Mouse (Mus musculus) MEL (cell line): ENCODE measurements around the gene Pdk2. TPM values are rescaled to one million over a fixed set of nuclear protein-coding genes. Genes with fewer than 3 reads are reported as not detected.

Experiments
- DNase-seq: peaks from one replicate; pipeline ENCODE4 v3.0.0; 2011; ENCODE audit warnings: low read depth, low spot score
- H3K27ac ChIP-seq: 2 replicates; pipeline ENCODE4 v1.5.1; 2012; ENCODE audit warnings: low read depth, mild to moderate bottlenecking, control low read depth, low read length, moderate library complexity; ENCODE audit not compliant: control insufficient read depth
- H3K27me3 ChIP-seq, 2 experiments: fragments of 150-350 bp in 1 of 2; sonication (generic) in 1 of 2; 2 replicates each; pipeline ENCODE4 v1.6.1; 2012; ENCODE audit warnings: low read length in 2 of 2, mild to moderate bottlenecking in 2 of 2, improper control_type of control experiment in 1 of 2, moderate library complexity in 1 of 2; ENCODE audit not compliant: insufficient read depth in 2 of 2, control insufficient read depth in 1 of 2
- H3K36me3 ChIP-seq, 2 experiments: 2 replicates each; pipeline ENCODE4 v1.6.1; 2012 to 2014; ENCODE audit warnings: low read length in 2 of 2, improper control_type of control experiment in 1 of 2, inconsistent platforms in 1 of 2, mild to moderate bottlenecking in 1 of 2; ENCODE audit not compliant: insufficient read depth in 2 of 2, control insufficient read depth in 1 of 2
- H3K4me1 ChIP-seq, 2 experiments: fragments of 150-350 bp in 1 of 2; sonication (generic) in 1 of 2; 2 replicates each; pipeline ENCODE4 v1.6.1; 2012; ENCODE audit warnings: low read length in 2 of 2, improper control_type of control experiment in 1 of 2, mild to moderate bottlenecking in 1 of 2; ENCODE audit not compliant: insufficient read depth in 2 of 2, control insufficient read depth in 1 of 2
- H3K4me3 ChIP-seq, 2 experiments: fragments of 150-350 bp in 1 of 2; sonication (generic) in 1 of 2; 2 replicates each; pipeline ENCODE4 v1.5.1; 2012; ENCODE audit warnings: low read depth in 2 of 2, low read length in 2 of 2, mild to moderate bottlenecking in 2 of 2, moderate library complexity in 2 of 2, control low read depth in 1 of 2, improper control_type of control experiment in 1 of 2; ENCODE audit not compliant: control insufficient read depth in 1 of 2, insufficient read depth in 1 of 2
- H3K79me2 ChIP-seq: 2 replicates; pipeline ENCODE4 v1.6.1; 2012; ENCODE audit warnings: mild to moderate bottlenecking, low read length, moderate library complexity; ENCODE audit not compliant: control insufficient read depth, poor library complexity, insufficient read depth
- H3K9ac ChIP-seq: 2 replicates; pipeline ENCODE4 v1.6.1; 2012; ENCODE audit warnings: low read depth, mild to moderate bottlenecking, control low read depth, low read length, moderate library complexity; ENCODE audit not compliant: control insufficient read depth, poor library complexity, severe bottlenecking
- H3K9me3 ChIP-seq: fragments of 150-350 bp; sonication (generic); replicated peaks from 2 replicates; pipeline ENCODE4 v1.6.1; 2012; ENCODE audit warnings: mild to moderate bottlenecking, low read length, improper control_type of control experiment, moderate library complexity; ENCODE audit not compliant: insufficient read depth
- BHLHE40 ChIP-seq: IDR thresholded peaks from 2 replicates; pipeline ENCODE4 v1.6.1; 2012; ENCODE audit warnings: low read depth, mild to moderate bottlenecking, inconsistent platforms, low read length, improper control_type of control experiment, borderline replicate concordance
- CTCF ChIP-seq, 3 experiments: IDR thresholded peaks in 2 of 3; conservative IDR thresholded peaks in 1 of 3; 2 replicates each; pipeline ENCODE4 v1.5.1; 2011 to 2012; ENCODE audit warnings: low read length in 3 of 3, low read depth in 2 of 3, mild to moderate bottlenecking in 2 of 3, improper control_type of control experiment in 1 of 3, inconsistent platforms in 1 of 3, mixed read lengths in 1 of 3, moderate library complexity in 1 of 3; ENCODE audit not compliant: control insufficient read depth in 1 of 3, insufficient read depth in 1 of 3, poor library complexity in 1 of 3, severe bottlenecking in 1 of 3
- E2F4 ChIP-seq: IDR thresholded peaks from 2 replicates; pipeline ENCODE4 v1.6.1; 2011; ENCODE audit warnings: low read depth, low read length, improper control_type of control experiment, borderline replicate concordance
- ELF1 ChIP-seq: IDR thresholded peaks from 2 replicates; pipeline ENCODE4 v1.6.1; 2014; ENCODE audit warnings: low read depth, mild to moderate bottlenecking, inconsistent platforms, low read length, improper control_type of control experiment, moderate library complexity
- EP300 ChIP-seq, 2 experiments: IDR thresholded peaks; 2 replicates each; pipeline ENCODE4 v1.6.1; 2011; ENCODE audit warnings: improper control_type of control experiment in 2 of 2, low read length in 2 of 2, low read depth in 1 of 2, mild to moderate bottlenecking in 1 of 2
- ETS1 ChIP-seq: IDR thresholded peaks from 2 replicates; pipeline ENCODE4 v1.6.1; 2012; ENCODE audit warnings: low read depth, mild to moderate bottlenecking, inconsistent platforms, low read length, improper control_type of control experiment, moderate library complexity
- GABPA ChIP-seq: IDR thresholded peaks from 2 replicates; pipeline ENCODE4 v1.6.1; 2012; ENCODE audit warnings: low read depth, mild to moderate bottlenecking, inconsistent platforms, low read length, improper control_type of control experiment, moderate library complexity
- GATA1 ChIP-seq: IDR thresholded peaks from 2 replicates; pipeline ENCODE4 v1.6.1; 2011; ENCODE audit warnings: low read depth, low read length, improper control_type of control experiment
- HCFC1 ChIP-seq: IDR thresholded peaks from 2 replicates; pipeline ENCODE4 v1.6.1; 2012; ENCODE audit warnings: low read depth, mild to moderate bottlenecking, inconsistent platforms, low read length, improper control_type of control experiment, moderate library complexity
- MAFK ChIP-seq: IDR thresholded peaks from 2 replicates; pipeline ENCODE4 v1.6.1; 2011; ENCODE audit warnings: low read depth, mild to moderate bottlenecking, low read length, improper control_type of control experiment, borderline replicate concordance
- MAZ ChIP-seq: IDR thresholded peaks from 2 replicates; pipeline ENCODE4 v1.6.1; 2012; ENCODE audit warnings: low read depth, mild to moderate bottlenecking, inconsistent platforms, low read length, improper control_type of control experiment
- MEF2A ChIP-seq: IDR thresholded peaks from 2 replicates; pipeline ENCODE4 v1.6.1; 2014; ENCODE audit warnings: low read depth, mild to moderate bottlenecking, inconsistent platforms, low read length, improper control_type of control experiment; ENCODE audit not compliant: poor library complexity, insufficient replicate concordance, severe bottlenecking; ENCODE audit errors: extremely low read depth
- MXI1 ChIP-seq: IDR thresholded peaks from 2 replicates; pipeline ENCODE4 v1.6.1; 2011; ENCODE audit warnings: mild to moderate bottlenecking, low read depth, low read length, improper control_type of control experiment
- MYB ChIP-seq: IDR thresholded peaks from 2 replicates; pipeline ENCODE4 v1.6.1; 2011; ENCODE audit warnings: mild to moderate bottlenecking, low read depth, low read length, improper control_type of control experiment
- MYC ChIP-seq: IDR thresholded peaks from 2 replicates; pipeline ENCODE4 v1.6.1; 2011; ENCODE audit warnings: low read depth, mild to moderate bottlenecking, low read length, improper control_type of control experiment, moderate library complexity
- NELFE ChIP-seq: IDR thresholded peaks from 2 replicates; pipeline ENCODE4 v1.6.1; 2011; ENCODE audit warnings: low read depth, low read length, improper control_type of control experiment
- NRF1 ChIP-seq: IDR thresholded peaks from 2 replicates; pipeline ENCODE4 v1.6.1; 2014; ENCODE audit warnings: low read depth, mild to moderate bottlenecking, inconsistent platforms, low read length, improper control_type of control experiment, moderate library complexity; ENCODE audit not compliant: poor library complexity, insufficient read depth, severe bottlenecking
- POLR2AphosphoS2 ChIP-seq: IDR thresholded peaks from 2 replicates; pipeline ENCODE4 v1.6.1; 2011; ENCODE audit warnings: low read length, improper control_type of control experiment
- POLR2AphosphoS5 ChIP-seq: IDR thresholded peaks from 2 replicates; pipeline ENCODE4 v1.6.1; 2012; ENCODE audit warnings: low read depth, borderline replicate concordance, mild to moderate bottlenecking, inconsistent platforms, low read length, moderate library complexity, mixed read lengths
- RAD21 ChIP-seq: IDR thresholded peaks from 2 replicates; pipeline ENCODE4 v1.6.1; 2011; ENCODE audit warnings: mild to moderate bottlenecking, low read depth, low read length, improper control_type of control experiment
- RCOR1 ChIP-seq: IDR thresholded peaks from 2 replicates; pipeline ENCODE4 v1.6.1; 2012; ENCODE audit warnings: low read depth, mild to moderate bottlenecking, inconsistent platforms, low read length, improper control_type of control experiment
- SIN3A ChIP-seq: IDR thresholded peaks from 2 replicates; pipeline ENCODE4 v1.6.1; 2012; ENCODE audit warnings: low read length, improper control_type of control experiment, inconsistent platforms
- TAL1 ChIP-seq: IDR thresholded peaks from 2 replicates; pipeline ENCODE4 v1.6.1; 2012; ENCODE audit warnings: mild to moderate bottlenecking, inconsistent platforms, low read length, moderate library complexity, mixed read lengths
- TBP ChIP-seq: IDR thresholded peaks from 2 replicates; pipeline ENCODE4 v1.8.0; 2011; ENCODE audit warnings: low read depth, low read length, improper control_type of control experiment
- TCF12 ChIP-seq: IDR thresholded peaks from 2 replicates; pipeline ENCODE4 v1.6.1; 2014; ENCODE audit warnings: low read depth, mild to moderate bottlenecking, inconsistent platforms, low read length, improper control_type of control experiment, moderate library complexity
- UBTF ChIP-seq: IDR thresholded peaks from 2 replicates; pipeline ENCODE4 v1.6.1; 2012; ENCODE audit warnings: low read depth, mild to moderate bottlenecking, inconsistent platforms, low read length, improper control_type of control experiment, moderate library complexity, borderline replicate concordance; ENCODE audit not compliant: insufficient read depth
- USF1 ChIP-seq: IDR thresholded peaks from 2 replicates; pipeline ENCODE4 v1.6.1; 2014; ENCODE audit warnings: low read depth, mild to moderate bottlenecking, inconsistent platforms, low read length, improper control_type of control experiment, moderate library complexity
- USF2 ChIP-seq, 2 experiments: IDR thresholded peaks; 2 replicates each; pipeline ENCODE4 v1.6.1; 2011 to 2012; ENCODE audit warnings: improper control_type of control experiment in 2 of 2, low read length in 2 of 2, borderline replicate concordance in 1 of 2, inconsistent platforms in 1 of 2, low read depth in 1 of 2, mild to moderate bottlenecking in 1 of 2; ENCODE audit not compliant: insufficient read depth in 1 of 2
- ZC3H11A ChIP-seq: IDR thresholded peaks from 2 replicates; pipeline ENCODE4 v1.6.1; 2012; ENCODE audit warnings: low read depth, mild to moderate bottlenecking, inconsistent platforms, low read length, improper control_type of control experiment
- ZKSCAN1 ChIP-seq: IDR thresholded peaks from 2 replicates; pipeline ENCODE4 v1.6.1; 2012; ENCODE audit warnings: low read depth, mild to moderate bottlenecking, inconsistent platforms, low read length, improper control_type of control experiment, moderate library complexity
- ZNF384 ChIP-seq: IDR thresholded peaks from 2 replicates; pipeline ENCODE4 v1.6.1; 2012; ENCODE audit warnings: low read depth, mild to moderate bottlenecking, inconsistent platforms, low read length, improper control_type of control experiment
- polyA plus RNA-seq, 2 experiments: library from polyadenylated mRNA; stranded (reverse) in 1 of 2; unstranded in 1 of 2; fragments of >175 nt in 1 of 2; fragments of >200 nt in 1 of 2; gene quantifications; 2 replicates each; pipeline versions ENCODE4 v1.2.1 to v1.2.4; 2012; ENCODE audit warnings: low replicate concordance in 2 of 2, low read depth in 1 of 2; ENCODE audit not compliant: insufficient read length in 2 of 2, insufficient read depth in 1 of 2, missing spikeins in 1 of 2
- total RNA-seq: library from RNA; depleted of rRNA; stranded (reverse); fragments of 300-350 nt; gene quantifications from 2 replicates; pipeline ENCODE4 v1.2.3, GENCODE M21; 2012

Gene Pdk2
- total and polyA plus RNA-seq, 3 experiments: 0.81 to 8.0 TPM; not detected in 1

GRCm38 (mm10) chr11:95010141-95010739 lies 30.9 kb downstream of the Pdk2 start (continued):
- no peak for TF ChIP-seq ZNF384
- 0 out of 2 replicates have a peak, but pooled peaks have one; percentile 17 for TF ChIP-seq SIN3A
- TF ChIP-seq GABPA: no peak
- no peak for TF ChIP-seq TBP
- no peak for TF ChIP-seq USF2 (IDR thresholded peaks at IDR 0.05; ENCODE audit: borderline replicate concordance in 1 of 2, insufficient read depth in 1 of 2, low read depth in 1 of 2, low read length in 2 of 2)
- TF ChIP-seq TCF12: no peak
- TF ChIP-seq ETS1: no peak
- TF ChIP-seq USF1: no peak
- no peak for TF ChIP-seq GATA1
- no peak for TF ChIP-seq ELF1
- no peak for TF ChIP-seq MYB
- no peak for TF ChIP-seq ZC3H11A
- TF ChIP-seq POLR2AphosphoS2: no peak
- no peak for TF ChIP-seq TAL1
- TF ChIP-seq, all 39 proteins: peak for 9

- peak within 1 kb of the TSS; percentile 91 for H3K27ac ChIP-seq
- 0 out of 2 replicates have a peak, but pooled peaks have one; percentile 34 for TF ChIP-seq ELF1
- TF ChIP-seq ZC3H11A: no peak
- no peak for TF ChIP-seq ZKSCAN1
- peak in 1 of 2 experiments; percentile 3; a peak in 1 of 4 replicates for TF ChIP-seq EP300 (IDR thresholded peaks at IDR 0.05; ENCODE audit: low read depth in 1 of 2, low read length in 2 of 2)
- no peak for TF ChIP-seq MAFK
- no peak for TF ChIP-seq MYB
- TF ChIP-seq MEF2A: no peak
- peak; percentile 43; the same call in 1 of the 2 replicates for TF ChIP-seq HCFC1
- peak; percentile 24; the same call in 1 of the 2 replicates for TF ChIP-seq MAZ
- TF ChIP-seq NRF1: peak; percentile 73
- TF ChIP-seq E2F4: no peak
- no peak for TF ChIP-seq CTCF (IDR thresholded peaks at IDR 0.05 in 2 of 3, conservative IDR thresholded peaks at IDR 0.05 in 1 of 3; ENCODE audit: control insufficient read depth in 1 of 3, insufficient read depth in 1 of 3, low read depth in 2 of 3, low read length in 3 of 3, poor library complexity in 1 of 3, severe bottlenecking in 1 of 3)
- TF ChIP-seq POLR2AphosphoS2: no peak
- TF ChIP-seq TCF12: peak; percentile 55; the same call in 1 of the 2 replicates
- no peak for TF ChIP-seq USF1
- no peak for TF ChIP-seq POLR2AphosphoS5
- TF ChIP-seq RCOR1: no peak
- no peak for TF ChIP-seq TAL1
- peak; percentile 2; the same call in 1 of the 2 replicates for TF ChIP-seq TBP
- peak; percentile 33 for TF ChIP-seq MXI1
- TF ChIP-seq BHLHE40: no peak
- no peak for TF ChIP-seq UBTF
- TF ChIP-seq ETS1: no peak
- TF ChIP-seq RAD21: no peak
- TF ChIP-seq NELFE: peak; percentile 56
- TF ChIP-seq MYC: no peak
These were observed 31.5 kb downstream of the Pdk2 start, which contains the start of gene Samd14 for GRCm38 (mm10) chr11:95009629-95010014. Gene Samd14, plus strand, starts transcription at chr11:95009879.

More at GRCm38 (mm10) chr11:95009629-95010014, 31.5 kb downstream of the Pdk2 start, which contains the start of gene Samd14:
- Histone ChIP-seq H3K9me3 (no peaks in the 10 kb centered on the region), H3K9ac (peak within 1 kb of the TSS; percentile 91), H3K36me3 (peaks cover 0 to 39% of the 10 kb centered on the region in 2 experiments; a peak in 3 of 4 replicates), H3K4me1 (peaks cover 8 to 55% of the 10 kb centered on the region in 2 experiments), H3K79me2 (peaks cover 25% of the 10 kb centered on the region), H3K4me3 (peak within 1 kb of the TSS; percentile 70 to 80), H3K27me3 (no peaks in the 10 kb centered on the region)
- DNase-seq: peak; percentile 85
